In the genomic region with DNA sequence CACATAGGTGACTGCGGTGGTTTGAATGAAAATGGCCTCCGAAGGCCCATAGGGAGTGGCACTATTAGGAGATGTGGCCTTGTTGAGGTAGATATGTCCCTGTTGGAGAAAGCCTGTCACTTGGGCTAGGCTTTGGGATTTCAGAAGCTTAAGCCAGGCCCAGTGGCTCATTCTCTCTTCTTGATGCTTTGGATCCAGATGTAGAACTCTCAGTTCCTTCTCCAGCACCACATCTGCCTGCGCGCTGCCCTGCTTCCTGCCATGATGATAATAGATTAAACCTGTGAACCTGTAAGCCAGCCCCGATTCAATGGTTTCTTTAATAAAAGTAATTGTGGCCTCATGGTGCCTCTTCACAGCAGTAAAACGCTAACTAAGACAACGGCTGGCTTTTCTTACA, we compare ENCODE assay signal across 25 mouse cellular contexts. TPM values are rescaled to one million over a fixed set of nuclear protein-coding genes. Genes with fewer than 3 reads are reported as not detected.
A peak's percentile ranks its signal among the peaks of the same experiment; 100 is the strongest.
DNase-seq lines count a peak whose midpoint lies in the region; ATAC-seq and TF ChIP-seq lines count a peak whose summit lies in the region.
"Had no signal": no experiment of that assay in that cellular context is flagged by ENCODE, and none has a peak within 500 bp of the region (broad histone marks: within the 10 kb centered on the region; RNA-seq: fewer than 3 reads in every experiment).

No protein-coding gene starts in this region.

- peaks cover 7% of the 10 kb centered on the region; the same call in 1 of the 2 replicates for H3K36me3 ChIP-seq in heart, embryonic 10.5 days
- H3K36me3 ChIP-seq in heart, embryonic 13.5 days = peaks cover 14% of the 10 kb centered on the region
- H3K36me3 ChIP-seq in MEL (ENCODE audit: control insufficient read depth in 1 of 2, insufficient read depth in 2 of 2, low read length in 2 of 2) = peaks cover 14 to 95% of the 10 kb centered on the region in 2 experiments
- H3K36me3 ChIP-seq: G1E had no signal

- no peak for TF ChIP-seq RAD21 in MEL (IDR thresholded peaks at IDR 0.05; ENCODE audit: low read depth, low read length)

- DNase-seq in heart, embryonic 10.5 days (ENCODE audit: low spot score) = no peak
- no peak for DNase-seq in heart, postnatal 36 days
- DNase-seq in heart, adult 8-10 months (ENCODE audit: low spot score) = no peak
- DNase-seq in A20 (ENCODE audit: low read depth, low spot score) (peak; percentile 41), MEL (ENCODE audit: low read depth, low spot score) (no peak)
- DNase-seq in adrenal gland, postnatal 4 days (ENCODE audit: low spot score in 2 of 2) = no peak
- DNase-seq: adrenal gland, adult 2 months; adrenal gland, postnatal 14 days; cerebellum, adult 18-20 months; cerebellum, adult 9-10 months; cerebellum, postnatal 14 days; gastrocnemius, postnatal 25 days; heart, postnatal 10 days; heart, postnatal 4 days; kidney, adult 18-20 months; kidney, adult 9 months had no signal

- no peak for TF ChIP-seq EP300 in MEL (IDR thresholded peaks at IDR 0.05; ENCODE audit: low read depth in 1 of 2, low read length in 2 of 2)

- no peak for TF ChIP-seq CTCF in MEL (IDR thresholded peaks at IDR 0.05 in 2 of 3, conservative IDR thresholded peaks at IDR 0.05 in 1 of 3; ENCODE audit: control insufficient read depth in 1 of 3, insufficient read depth in 1 of 3, low read depth in 2 of 3, low read length in 3 of 3, poor library complexity in 1 of 3, severe bottlenecking in 1 of 3)

- no peaks in the 10 kb centered on the region for H3K9me3 ChIP-seq in heart, embryonic 10.5 days
- no peaks in the 10 kb centered on the region for H3K9me3 ChIP-seq in heart, embryonic 13.5 days
- H3K9me3 ChIP-seq in MEL (replicated peaks; ENCODE audit: insufficient read depth, low read length) = no peaks in the 10 kb centered on the region
- H3K9me3 ChIP-seq: forebrain, embryonic 10.5 days; forebrain, embryonic 13.5 days had no signal

- no peak overlapping the region for H3K4me3 ChIP-seq in heart, embryonic 10.5 days
- no peak overlapping the region for H3K4me3 ChIP-seq in heart, embryonic 13.5 days
- no peak overlapping the region for H3K4me3 ChIP-seq in MEL (ENCODE audit: control insufficient read depth in 1 of 2, insufficient read depth in 1 of 2, low read depth in 2 of 2, low read length in 2 of 2)
- H3K4me3 ChIP-seq: forebrain, embryonic 10.5 days; forebrain, embryonic 13.5 days had no signal

- no peaks in the 10 kb centered on the region for H3K27me3 ChIP-seq in heart, embryonic 10.5 days (ENCODE audit: insufficient read depth, poor library complexity, severe bottlenecking)
- no peaks in the 10 kb centered on the region for H3K27me3 ChIP-seq in heart, embryonic 13.5 days (replicated peaks)
- H3K27me3 ChIP-seq in MEL (ENCODE audit: control insufficient read depth in 1 of 2, insufficient read depth in 2 of 2, low read length in 2 of 2) = no peaks in the 10 kb centered on the region
- H3K27me3 ChIP-seq: forebrain, embryonic 13.5 days had no signal

- H3K4me1 ChIP-seq in heart, embryonic 10.5 days = peaks cover 77% of the 10 kb centered on the region
- H3K4me1 ChIP-seq in heart, embryonic 13.5 days = peaks cover 69% of the 10 kb centered on the region
- H3K4me1 ChIP-seq in MEL (ENCODE audit: control insufficient read depth in 1 of 2, insufficient read depth in 2 of 2, low read length in 2 of 2) = peaks cover 27 to 82% of the 10 kb centered on the region in 2 experiments

- TF ChIP-seq POLR2A in MEL (IDR thresholded peaks at IDR 0.05; ENCODE audit: control insufficient read depth in 1 of 2, insufficient read depth in 1 of 2, low read depth in 1 of 2, low read length in 2 of 2, poor library complexity in 1 of 2) = 0 out of 4 replicates have a peak, but pooled peaks of 1 of the 2 experiments have one; percentile 3

- peak overlapping the region; percentile 67; the same call in 1 of the 2 replicates for H3K27ac ChIP-seq in heart, embryonic 10.5 days
- peak overlapping the region; percentile 67 for H3K27ac ChIP-seq in heart, embryonic 13.5 days (replicated peaks)
- H3K27ac ChIP-seq in MEL (ENCODE audit: control insufficient read depth, low read depth, low read length) = peak overlapping the region; percentile 65
- H3K27ac ChIP-seq: forebrain, embryonic 10.5 days; forebrain, embryonic 13.5 days; hindbrain, embryonic 14.5 days; hindbrain, postnatal 0 days had no signal

- intact Hi-C loops in heart, postnatal 36 days (cut with DNase I) = no loop called here

- H3K9ac ChIP-seq in heart, embryonic 13.5 days = no peak overlapping the region
- no peak overlapping the region for H3K9ac ChIP-seq in MEL (ENCODE audit: control insufficient read depth, low read depth, low read length, poor library complexity, severe bottlenecking)
- H3K9ac ChIP-seq: forebrain, embryonic 13.5 days; hindbrain, embryonic 14.5 days had no signal

- 88% methylated on average over 7 of the region's 7 CpGs for WGBS in heart, embryonic 10.5 days
- WGBS in heart, embryonic 13.5 days = 87% methylated on average over 7 of the region's 7 CpGs

- peaks cover 85% of the 10 kb centered on the region for H3K79me2 ChIP-seq in MEL (ENCODE audit: control insufficient read depth, insufficient read depth, low read length, poor library complexity)

- H3K4me2 ChIP-seq in heart, embryonic 13.5 days = no peak overlapping the region
- H3K4me2 ChIP-seq: forebrain, embryonic 13.5 days; hindbrain, embryonic 14.5 days had no signal

- no peak for ATAC-seq in heart, embryonic 13.5 days (ENCODE audit: extremely low read depth, insufficient number of reproducible peaks, low FRiP score, low TSS enrichment)
- ATAC-seq: forebrain, embryonic 13.5 days; forebrain, embryonic 16.5 days; hindbrain, postnatal 0 days; inflammation-experienced regulatory T-cells, adult 6 months; intestine, embryonic 16.5 days had no signal

TF ChIP-seq in MEL, 35 proteins besides CTCF, POLR2A, EP300 and RAD21:
- no peak for TF ChIP-seq CHD2 (IDR thresholded peaks at IDR 0.05; ENCODE audit: low read length)
- no peak for TF ChIP-seq TCF12 (IDR thresholded peaks at IDR 0.05; ENCODE audit: low read depth, low read length)
- TF ChIP-seq NELFE (IDR thresholded peaks at IDR 0.05; ENCODE audit: low read depth, low read length) = no peak
- TF ChIP-seq ETS1 (IDR thresholded peaks at IDR 0.05; ENCODE audit: low read depth, low read length) = no peak
- TF ChIP-seq MXI1 (IDR thresholded peaks at IDR 0.05; ENCODE audit: low read depth, low read length) = no peak

RNA-seq across cellular contexts. Expression of a gene that starts 7.6 kb away (rescaled TPM):
- 40.8 and 44.4 TPM in 2 replicates for polyA plus RNA-seq in heart, embryonic 10.5 days (2016; fragmentation: Nextera tagmentation; extraction: Ambion mirVana)
- total RNA-seq in heart, postnatal 36 days (2021) = 10 to 100 TPM; 20.6 to 23.0 TPM
- 28.8 and 31.0 TPM in 2 replicates for polyA plus RNA-seq in heart, embryonic 13.5 days (2015; fragmentation: Nextera tagmentation; extraction: Ambion mirVana)
- 10 to 100 TPM; 17.7 to 21.2 (median 19.1) TPM for total RNA-seq in heart, adult 8-10 months (2022)
- total RNA-seq in MEL (2012; rRNA removed) = 66.6 and 69.4 TPM in 2 replicates
- 10 to 100 TPM; 54.8 to 61.4 TPM for polyA plus RNA-seq in MEL (2012; ENCODE audit: insufficient read depth in 1 of 2, insufficient read length in 2 of 2, low read depth in 1 of 2, low replicate concordance in 2 of 2, missing spikeins in 1 of 2)
- total RNA-seq in adrenal gland, postnatal 4 days (2021) = 10 to 100 TPM; 72.2 to 75.9 TPM
